ENCODE assay signal across 22 mouse cellular contexts in genomic region chr6:35705587-35705986, GRCm38 (mm10).
A peak's percentile ranks its signal among the peaks of the same experiment; 100 is the strongest.
DNase-seq lines count a peak whose midpoint lies in the region; ATAC-seq lines count a peak whose summit lies in the region.
"Had no signal": no experiment of that assay in that cellular context is flagged by ENCODE, and none has a peak within 500 bp of the region (broad histone marks: within the 10 kb centered on the region; RNA-seq: fewer than 3 reads in every experiment).

No protein-coding gene starts in this region.

- no peak for DNase-seq in cerebellum, postnatal 4 days (ENCODE audit: low spot score in 2 of 2)
- DNase-seq in left cerebral cortex, adult 9 months (ENCODE audit: low spot score in 2 of 2), result peak; percentile 9 to 32
- DNase-seq in left cerebral cortex, postnatal 10 days (ENCODE audit: extremely low spot score in 1 of 2, low spot score in 2 of 2), result no peak
- DNase-seq in cerebellum, adult 9-11 months, result peak; percentile 81
- peak; percentile 49 for DNase-seq in telencephalon, adult 2 months (ENCODE audit: low read depth, low spot score)
- DNase-seq in urinary bladder, postnatal 36 days (ENCODE audit: low spot score in 2 of 2), result no peak
- DNase-seq: adrenal gland, postnatal 10 days; gastrocnemius, adult 2 months; kidney, postnatal 36 days; lung, adult 2 months; lung, postnatal 36 days; thymus, postnatal 14 days had no signal

- H3K4me3 ChIP-seq in midbrain, embryonic 15.5 days, result no peak overlapping the region
- H3K4me3 ChIP-seq: embryonic facial prominence, embryonic 13.5 days; gastrocnemius, adult 2 months; limb, embryonic 12.5 days; liver, embryonic 12.5 days; neural tube, embryonic 15.5 days had no signal

- no peak overlapping the region for H3K4me2 ChIP-seq in midbrain, embryonic 15.5 days
- H3K4me2 ChIP-seq: embryonic facial prominence, embryonic 13.5 days; heart, embryonic 11.5 days; hindbrain, embryonic 14.5 days; limb, embryonic 12.5 days; liver, embryonic 12.5 days; neural tube, embryonic 15.5 days had no signal

- H3K36me3 ChIP-seq in midbrain, embryonic 15.5 days (replicated peaks), result no peaks in the 10 kb centered on the region
- H3K36me3 ChIP-seq: embryonic facial prominence, embryonic 13.5 days; limb, embryonic 12.5 days; liver, embryonic 12.5 days; neural tube, embryonic 15.5 days had no signal

- H3K4me1 ChIP-seq in midbrain, embryonic 15.5 days, result no peaks in the 10 kb centered on the region
- H3K4me1 ChIP-seq: embryonic facial prominence, embryonic 13.5 days; limb, embryonic 12.5 days; liver, embryonic 12.5 days; neural tube, embryonic 15.5 days had no signal

- H3K9ac ChIP-seq in midbrain, embryonic 15.5 days, result no peak overlapping the region
- H3K9ac ChIP-seq: embryonic facial prominence, embryonic 13.5 days; hindbrain, embryonic 14.5 days; limb, embryonic 12.5 days; liver, embryonic 12.5 days; neural tube, embryonic 15.5 days had no signal

- H3K9me3 ChIP-seq in midbrain, embryonic 15.5 days, result no peaks in the 10 kb centered on the region
- H3K9me3 ChIP-seq: embryonic facial prominence, embryonic 13.5 days; limb, embryonic 12.5 days; liver, embryonic 12.5 days; neural tube, embryonic 15.5 days had no signal

- no peaks in the 10 kb centered on the region for H3K27me3 ChIP-seq in midbrain, embryonic 15.5 days (replicated peaks)
- H3K27me3 ChIP-seq: embryonic facial prominence, embryonic 13.5 days; limb, embryonic 12.5 days; liver, embryonic 12.5 days; neural tube, embryonic 15.5 days had no signal

- no peak overlapping the region for H3K27ac ChIP-seq in midbrain, embryonic 15.5 days
- H3K27ac ChIP-seq: embryonic facial prominence, embryonic 13.5 days; gastrocnemius, adult 2 months; hindbrain, embryonic 14.5 days; limb, embryonic 12.5 days; liver, embryonic 12.5 days; neural tube, embryonic 15.5 days had no signal

- intact Hi-C loops in left cerebral cortex, postnatal 10 days (cut with DNase I), result no loop called here

- WGBS in midbrain, embryonic 15.5 days, result 92% methylated on average over 3 of the region's 3 CpGs

- ATAC-seq in cerebellum, adult (ENCODE audit: insufficient number of reproducible peaks, low FRiP score, low TSS enrichment), result peak; percentile 99
- ATAC-seq in midbrain, embryonic 15.5 days (replicated peaks), result no peak
- ATAC-seq: forebrain, embryonic 14.5 days; liver, embryonic 12.5 days; midbrain, embryonic 16.5 days had no signal

Comparison
In these comparisons a context has a peak if more than half of its experiments do, and no peak if none do; other contexts are left out.
1. DNase-seq: peak in left cerebral cortex, adult 9 months (2 of 2), cerebellum, adult 9-11 months (single experiment) and telencephalon, adult 2 months (single experiment); none in cerebellum, postnatal 4 days (0 of 2), left cerebral cortex, postnatal 10 days (0 of 2) and urinary bladder, postnatal 36 days (0 of 2).